Mouse (Mus musculus) forebrain, embryonic 14.5 days (tissue): ENCODE measurements at regions not wholly inside any gene's neighbourhood (a gene's known extent, or its start where the extent isn't known, plus 50 kb on each side); places are given as distances from the start of the nearest gene placed in this dataset.
A peak's percentile ranks its signal among the peaks of the same experiment; 100 is the strongest.
"Not testable (repeated sequence)": the region's sequence is repeated elsewhere in the genome, so short reads cannot be mapped to it uniquely, and the experiment has no call there.

ENCODE experiments used
- ATAC-seq: fragments of 200-750 bp; cut with Nextera tagmentation; 2 replicates; pipeline ENCODE4 v1.8.0; 2017; ENCODE audit warnings: mild to moderate bottlenecking, moderate library complexity
- DNase-seq: peaks from one replicate; pipeline ENCODE4 v3.0.0-alpha.2; 2015; ENCODE audit warnings: low spot score
- H3K27ac ChIP-seq: fragments of 300-500 bp; sonication (generic); 2 replicates; pipeline ENCODE4 v1.5.1; 2014; ENCODE audit warnings: low read depth, mild to moderate bottlenecking, control low read depth, low read length, moderate library complexity
- H3K27me3 ChIP-seq: fragments of 300-500 bp; sonication (generic); replicated peaks from 2 replicates; pipeline ENCODE4 v1.6.1; 2014; ENCODE audit warnings: low read length, control low read depth, mixed read lengths; ENCODE audit not compliant: control insufficient read depth, insufficient read depth
- H3K36me3 ChIP-seq: fragments of 300-500 bp; sonication (generic); 2 replicates; pipeline ENCODE4 v1.6.1; 2014; ENCODE audit warnings: low read length, control low read depth; ENCODE audit not compliant: control insufficient read depth, insufficient read depth
- H3K4me1 ChIP-seq: fragments of 300-500 bp; sonication (generic); 2 replicates; pipeline ENCODE4 v1.6.1; 2014; ENCODE audit warnings: antibody characterized with exemption, low read length, control low read depth; ENCODE audit not compliant: control insufficient read depth, insufficient read depth
- H3K4me2 ChIP-seq: fragments of 300-500 bp; sonication (generic); 2 replicates; pipeline ENCODE4 v1.6.1; 2014; ENCODE audit warnings: mild to moderate bottlenecking, control low read depth, low read length
- H3K4me3 ChIP-seq: fragments of 300-500 bp; sonication (generic); 2 replicates; pipeline ENCODE4 v1.5.1; 2014; ENCODE audit warnings: low read depth, low read length, control low read depth
- H3K9ac ChIP-seq: fragments of 300-500 bp; sonication (generic); 2 replicates; pipeline ENCODE4 v1.6.1; 2014; ENCODE audit warnings: mild to moderate bottlenecking, low read length, control low read depth, moderate library complexity
- H3K9me3 ChIP-seq: fragments of 300-500 bp; sonication (generic); replicated peaks from 2 replicates; pipeline ENCODE4 v1.6.1; 2016; ENCODE audit warnings: low read length, control low read depth, mixed read lengths; ENCODE audit not compliant: control insufficient read depth
- WGBS: fragments of 180-500 bp; shearing (Covaris S2); extraction: QIAGEN DNeasy Blood & Tissue Kit; methylation state at CpG from one replicate; pipeline ENCODE4 v1.1.7; 2014; 5-methylcytosine and 5-hydroxymethylcytosine counted together

DNA sequence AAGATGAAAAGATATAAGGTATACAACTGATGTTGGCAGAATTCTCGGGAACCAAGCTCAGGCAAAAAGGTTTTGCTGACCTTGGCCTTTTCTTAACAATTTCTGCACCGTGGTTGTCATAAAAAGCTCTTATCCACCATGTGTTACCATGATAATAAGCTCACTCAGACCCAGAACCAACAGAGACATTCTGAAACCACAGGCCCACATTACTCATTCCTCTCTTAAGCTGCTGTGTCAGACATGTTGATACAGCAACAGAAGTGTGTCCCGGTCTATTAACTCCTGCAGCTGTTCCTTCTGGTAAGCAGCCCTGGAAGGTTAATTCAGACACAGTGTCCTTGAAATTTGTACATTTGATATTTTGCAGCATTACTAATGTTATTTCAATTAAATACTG lies 167.9 kb downstream of the Car2 start:
- H3K4me2 ChIP-seq = no peak overlapping the region
- H3K4me1 ChIP-seq = no peaks in the 10 kb centered on the region
- DNase-seq (no peak), ATAC-seq (no peak)
- H3K4me3 ChIP-seq = no peak overlapping the region
- no peak overlapping the region for H3K27ac ChIP-seq
- 89% methylated on average over 3 of the region's 3 CpGs for WGBS
- H3K9ac ChIP-seq = no peak overlapping the region
- H3K9me3 ChIP-seq = no peaks in the 10 kb centered on the region
- no peaks in the 10 kb centered on the region for H3K36me3 ChIP-seq
- no peaks in the 10 kb centered on the region for H3K27me3 ChIP-seq

DNA sequence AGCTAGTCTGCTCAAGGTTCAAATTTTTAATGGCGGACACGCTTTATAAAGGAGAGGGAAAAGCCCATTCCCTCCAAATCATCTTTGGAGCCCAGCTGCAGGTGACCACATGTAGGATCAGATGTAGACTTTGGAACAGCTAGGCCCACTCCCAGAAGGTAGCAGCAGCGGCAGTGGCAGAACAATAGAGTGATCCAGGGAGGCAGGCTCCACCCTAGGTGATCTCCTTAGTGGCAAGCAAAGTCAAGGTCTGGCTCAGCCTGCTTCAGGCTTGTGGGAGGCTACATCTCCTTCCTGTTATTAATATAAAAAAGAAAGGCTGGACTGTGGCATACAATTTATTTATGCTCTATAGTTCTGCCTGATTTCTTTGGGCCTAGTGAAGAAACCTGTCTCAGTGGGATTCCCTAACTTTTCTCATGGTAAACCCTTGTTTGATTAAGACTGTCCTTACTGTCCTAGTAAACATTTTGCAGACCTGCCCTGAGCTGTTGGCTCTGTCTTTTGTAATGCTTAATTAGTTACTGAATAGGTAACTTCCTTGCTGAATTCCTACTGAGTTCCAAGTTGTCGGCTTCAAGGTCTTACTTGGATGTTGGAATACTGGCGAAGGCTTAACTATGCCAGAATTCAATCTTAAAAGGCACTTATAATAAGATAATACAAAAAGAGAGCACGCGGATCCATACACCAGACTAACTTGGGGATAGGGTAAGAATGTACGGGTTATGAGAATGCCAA lies 169.6 kb downstream of the Car2 start:
- not testable (repeated sequence) for H3K4me2 ChIP-seq, H3K9me3 ChIP-seq, H3K9ac ChIP-seq, H3K4me3 ChIP-seq, H3K4me1 ChIP-seq, DNase-seq, H3K27me3 ChIP-seq, H3K27ac ChIP-seq, H3K36me3 ChIP-seq, ATAC-seq
- 87% methylated on average over 8 of the region's 8 CpGs for WGBS

DNA sequence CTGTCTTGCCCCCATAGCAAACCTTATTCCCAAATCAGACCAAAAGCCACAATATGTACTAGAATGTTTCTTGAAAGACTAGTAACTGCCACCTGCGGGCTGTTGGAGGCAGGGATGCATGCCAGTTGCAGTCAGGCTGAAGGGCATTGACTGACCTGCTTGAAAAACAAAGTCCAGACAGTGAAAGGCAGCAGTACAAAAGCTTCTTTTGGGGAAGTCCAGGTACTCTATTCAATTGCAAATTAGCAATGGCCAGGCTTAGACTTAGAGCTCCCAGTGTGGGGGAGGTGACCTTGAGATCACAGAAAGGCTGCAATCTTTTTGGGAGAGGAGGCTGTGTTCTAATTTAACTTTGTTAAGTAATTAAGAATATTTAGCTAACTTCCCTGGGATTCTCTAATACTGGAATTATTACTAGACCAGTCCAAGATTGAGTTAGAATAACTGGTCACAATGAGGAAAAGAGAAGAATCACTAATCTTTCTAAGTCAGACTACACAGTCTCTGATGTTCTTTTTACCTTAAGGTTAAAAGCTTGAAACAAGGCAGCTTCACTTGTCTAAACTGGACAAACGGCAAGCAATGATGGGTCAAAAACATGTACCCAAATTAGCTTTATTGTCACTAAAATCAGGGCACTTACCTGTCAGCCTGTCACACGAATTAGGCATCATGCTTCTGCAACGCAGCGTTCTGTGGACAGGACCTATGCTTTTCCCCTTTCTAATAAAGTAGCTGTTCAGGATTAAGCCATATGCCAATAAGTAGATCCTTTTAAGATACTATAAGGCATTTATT lies 170.9 kb downstream of the Car2 start:
- not testable (repeated sequence) for H3K27me3 ChIP-seq, H3K27ac ChIP-seq, DNase-seq, H3K36me3 ChIP-seq, H3K9ac ChIP-seq, H3K4me1 ChIP-seq, H3K9me3 ChIP-seq, H3K4me3 ChIP-seq, H3K4me2 ChIP-seq, ATAC-seq
- 70% methylated on average over 5 of the region's 5 CpGs for WGBS

DNA sequence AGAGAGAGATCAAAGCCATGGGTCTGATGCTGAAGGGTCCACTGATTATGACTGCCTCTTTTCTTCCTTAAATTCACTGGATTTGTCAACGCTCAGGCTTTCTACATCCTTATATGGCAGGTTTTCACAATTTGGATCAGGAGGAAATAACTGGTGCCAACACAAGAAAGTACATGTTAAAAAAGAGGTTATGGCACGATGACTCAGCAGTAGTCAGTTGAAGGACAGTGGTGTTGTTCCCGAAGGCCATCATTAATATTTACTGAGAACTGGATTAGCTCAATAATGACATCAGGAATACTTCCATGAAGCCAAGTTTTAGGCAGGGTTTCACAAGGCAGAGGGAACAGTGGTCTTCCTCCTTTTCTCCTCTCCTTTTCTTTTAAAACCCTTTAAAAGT lies 179.6 kb downstream of the Car2 start:
- Histone ChIP-seq H3K36me3 (no peaks in the 10 kb centered on the region), H3K9me3 (no peaks in the 10 kb centered on the region), H3K4me1 (no peaks in the 10 kb centered on the region), H3K4me3 (no peak overlapping the region), H3K27ac (no peak overlapping the region), H3K9ac (no peak overlapping the region), H3K4me2 (no peak overlapping the region), H3K27me3 (no peaks in the 10 kb centered on the region)
- 97% methylated on average over 3 of the region's 3 CpGs for WGBS
- DNase-seq (no peak), ATAC-seq (no peak)

DNA sequence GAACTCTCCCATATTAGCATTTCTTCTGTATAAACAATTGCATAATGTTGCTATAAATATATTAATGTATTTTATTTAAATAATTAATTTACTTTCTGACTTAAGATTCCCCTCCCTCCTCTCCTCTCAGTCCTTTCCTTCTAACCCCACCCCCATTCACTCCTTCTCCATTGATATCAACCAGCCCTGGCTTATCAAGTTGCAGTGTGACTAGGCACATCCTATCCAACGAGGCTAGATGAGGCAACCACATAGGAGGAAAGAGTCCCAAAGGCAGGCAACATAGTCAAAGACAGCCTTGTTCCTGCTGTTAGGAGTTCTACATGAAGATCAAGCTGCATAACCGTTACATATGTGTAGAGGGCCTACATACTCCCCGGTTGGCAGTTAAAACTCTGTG lies 182.2 kb downstream of the Car2 start:
- DNase-seq (no peak), ATAC-seq (no peak)
- Histone ChIP-seq H3K36me3 (no peaks in the 10 kb centered on the region), H3K4me2 (no peak overlapping the region), H3K27ac (no peak overlapping the region), H3K9me3 (no peaks in the 10 kb centered on the region), H3K27me3 (no peaks in the 10 kb centered on the region), H3K9ac (no peak overlapping the region), H3K4me1 (no peaks in the 10 kb centered on the region), H3K4me3 (no peak overlapping the region)
- 81% methylated on average over 3 of the region's 3 CpGs for WGBS

DNA sequence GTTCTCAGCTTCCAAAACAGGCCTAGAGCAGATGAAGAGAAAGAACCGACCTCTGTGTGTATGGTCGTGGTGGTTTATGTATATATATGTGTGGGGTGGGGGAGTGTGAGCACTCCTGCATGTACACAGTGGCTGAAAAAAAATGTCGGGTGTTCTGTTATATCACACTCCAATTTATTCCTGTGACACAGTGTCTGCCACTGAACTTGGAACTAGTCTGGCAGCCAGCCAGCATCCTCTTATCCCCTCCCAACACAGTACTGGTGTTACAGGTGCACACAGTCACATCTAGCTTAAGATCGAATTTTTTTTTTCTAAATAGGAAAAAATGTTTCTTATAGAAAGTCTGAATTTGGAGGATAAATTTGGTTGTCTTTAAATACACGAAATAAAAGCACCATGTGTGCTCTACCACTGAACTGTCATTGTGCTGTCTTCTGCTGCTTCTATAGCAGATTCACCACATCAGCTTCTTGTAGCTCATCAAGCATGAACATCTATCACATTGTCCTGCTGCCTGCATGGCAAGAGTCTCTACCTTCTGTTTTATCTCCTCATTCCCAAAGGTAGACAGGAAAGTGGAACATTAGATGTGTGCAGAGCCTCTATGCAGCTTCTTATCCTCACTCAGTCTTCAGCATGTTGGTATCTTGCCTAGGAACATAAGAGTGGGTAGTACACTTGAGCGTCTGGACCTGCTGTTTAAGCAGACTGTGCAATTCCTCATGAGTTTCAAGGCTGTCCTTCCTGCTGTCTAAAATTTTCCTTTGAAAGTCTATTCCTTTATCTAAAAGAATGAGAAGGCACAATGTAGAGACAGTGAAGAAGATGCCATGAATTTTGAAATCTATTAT lies 185.2 kb downstream of the Car2 start:
- H3K36me3 ChIP-seq = no peaks in the 10 kb centered on the region
- H3K27me3 ChIP-seq = no peaks in the 10 kb centered on the region
- no peak overlapping the region for H3K27ac ChIP-seq
- 83% methylated on average over 6 of the region's 6 CpGs for WGBS
- H3K4me3 ChIP-seq = no peak overlapping the region
- peak; percentile 13 for DNase-seq
- no peak for ATAC-seq
- H3K9ac ChIP-seq = no peak overlapping the region
- H3K4me1 ChIP-seq = no peaks in the 10 kb centered on the region
- H3K9me3 ChIP-seq = no peaks in the 10 kb centered on the region
- H3K4me2 ChIP-seq = no peak overlapping the region

DNA sequence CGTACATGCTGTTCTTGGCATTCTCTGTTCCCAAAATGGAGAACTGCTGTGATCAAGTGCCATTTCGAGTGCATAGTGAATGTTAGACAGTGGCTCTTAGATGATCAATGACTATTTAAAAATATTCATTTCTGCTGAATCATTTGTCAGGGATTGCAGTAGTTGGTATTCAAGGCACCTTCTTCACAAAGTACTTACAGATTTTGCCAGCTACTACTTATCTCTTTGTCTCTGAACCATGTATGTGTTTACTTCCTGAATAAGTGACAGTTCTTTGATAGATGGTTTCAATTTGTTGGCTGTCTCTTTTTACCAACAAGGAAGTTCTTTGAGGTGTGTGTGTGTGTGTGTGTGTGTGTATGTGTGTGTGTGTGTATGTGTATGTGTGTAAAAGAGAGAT lies 187.3 kb downstream of the Car2 start:
- ATAC-seq (no peak), DNase-seq (no peak)
- no peaks in the 10 kb centered on the region for H3K27me3 ChIP-seq
- no peak overlapping the region for H3K4me3 ChIP-seq
- WGBS = 79% methylated on average over 2 of the region's 2 CpGs
- no peaks in the 10 kb centered on the region for H3K4me1 ChIP-seq
- no peak overlapping the region for H3K27ac ChIP-seq
- no peak overlapping the region for H3K9ac ChIP-seq
- H3K9me3 ChIP-seq = no peaks in the 10 kb centered on the region
- H3K36me3 ChIP-seq = no peaks in the 10 kb centered on the region
- no peak overlapping the region for H3K4me2 ChIP-seq

DNA sequence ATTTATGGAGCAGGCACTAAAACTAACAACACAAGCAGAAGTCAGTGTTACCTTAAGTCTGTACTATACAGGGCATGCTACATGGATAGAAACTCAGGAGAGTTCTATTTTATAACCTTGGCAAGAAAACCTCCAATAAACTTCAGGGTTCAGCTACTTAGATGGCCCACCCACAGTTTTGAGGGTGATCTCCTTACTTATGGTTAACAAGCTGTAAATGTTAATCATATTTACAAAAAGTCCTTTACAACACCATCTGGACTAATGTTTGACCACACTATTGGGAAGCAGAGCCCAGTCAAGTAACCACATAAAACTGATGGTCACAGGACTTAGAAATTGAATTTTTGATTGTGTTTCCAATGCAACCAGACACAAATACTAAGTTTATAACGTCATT lies 187.8 kb downstream of the Car2 start:
- no peak for ATAC-seq
- no peaks in the 10 kb centered on the region for H3K4me1 ChIP-seq
- WGBS = 60% methylated on average over 1 of the region's 1 CpGs

More for the DNA sequence above, 187.8 kb downstream of the Car2 start:
- DNase-seq = no peak
- Histone ChIP-seq H3K9ac (no peak overlapping the region), H3K4me2 (no peak overlapping the region), H3K27ac (no peak overlapping the region), H3K27me3 (no peaks in the 10 kb centered on the region), H3K36me3 (no peaks in the 10 kb centered on the region), H3K9me3 (no peaks in the 10 kb centered on the region), H3K4me3 (no peak overlapping the region)
